Mouse (Mus musculus) macrophage (primary cell): Measurements from ENCODE around the gene Gm20809. TPM values are rescaled to one million over a fixed set of nuclear protein-coding genes. Genes with fewer than 3 reads are reported as not detected.
"Not testable (repeated sequence)": the region's sequence is repeated elsewhere in the genome, so short reads cannot be mapped to it uniquely, and the experiment has no call there.

Experiments
- H3K27ac ChIP-seq: fragments of 350-480 bp; formaldehyde crosslinking; 2 replicates; pipeline ENCODE4 v1.9.0; 2021
- H3K36me3 ChIP-seq: fragments of 350-480 bp; formaldehyde crosslinking; 2 replicates; pipeline ENCODE4 v1.9.0; 2021; ENCODE audit errors: inconsistent target
- H3K4me3 ChIP-seq: fragments of 350-480 bp; formaldehyde crosslinking; 2 replicates; pipeline ENCODE4 v1.9.0; 2021; ENCODE audit errors: inconsistent target
- H3K79me2 ChIP-seq: fragments of 350-480 bp; formaldehyde crosslinking; 2 replicates; pipeline ENCODE4 v1.9.0; 2021; ENCODE audit errors: inconsistent target
- WGBS: methylation state at CpG from one replicate; pipeline ENCODE4 v1.1.7; 2026; ENCODE audit warnings: inconsistent platforms; ENCODE audit not compliant: missing documents; 5-methylcytosine and 5-hydroxymethylcytosine counted together
- polyA plus RNA-seq: library from polyadenylated mRNA; stranded (reverse); fragments of 250-400 nt; gene quantifications from 3 replicates; pipeline ENCODE4 v1.2.4, GENCODE M21; 2018; ENCODE audit warnings: inconsistent platforms
- total RNA-seq, 78 experiments: library from RNA; depleted of rRNA; stranded (reverse); fragments of 250-400 nt; gene quantifications; 1 replicate in 9 of 78; 2 replicates in 24 of 78; 3 replicates in 43 of 78; 4 replicates in 2 of 78; pipeline ENCODE4 v1.2.4; 2018; ENCODE audit warnings: inconsistent platforms in 56 of 78

Gm20809 gene
- total RNA-seq (2018; cell fraction: chromatin; rRNA removed), result not detected
- total RNA-seq (2018; cell fraction: cytosol; rRNA removed), result not detected
- not detected for total RNA-seq (2018; cell fraction: nucleus; rRNA removed)
- not detected in 3 replicates for polyA plus RNA-seq

DNA sequence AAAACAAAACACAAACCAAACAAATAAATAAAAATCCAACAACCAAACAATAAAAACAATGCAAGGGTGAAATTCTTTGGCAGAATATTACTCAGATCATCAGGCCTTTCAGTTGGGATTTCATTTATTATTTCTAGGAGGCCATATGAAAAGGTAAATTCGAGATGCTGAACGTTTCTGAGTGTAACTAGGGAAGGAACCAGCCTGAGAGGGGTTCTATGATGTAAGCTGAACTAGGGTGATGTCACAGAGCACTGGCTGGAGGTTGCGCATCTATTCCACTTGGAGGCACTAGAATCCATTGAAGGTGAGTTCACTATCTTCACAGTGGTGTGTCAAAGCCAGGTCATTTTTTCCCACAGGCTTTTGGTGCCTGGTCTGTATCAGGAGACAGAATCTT lies at the start of gene Gm20809:
Gene Gm20809, plus strand, starts transcription at position 301 of the 400 bp plus-strand sequence.
- not testable (repeated sequence) for H3K36me3 ChIP-seq, H3K79me2 ChIP-seq, H3K4me3 ChIP-seq, H3K27ac ChIP-seq
- no CpG with 5 or more reads among the region's 3 CpGs for WGBS
